Mouse (Mus musculus) adrenal gland, postnatal 36 days (tissue): ENCODE data around the gene Lipc. TPM values are rescaled to one million over a fixed set of nuclear protein-coding genes. Genes with fewer than 3 reads are reported as not detected.
A peak's percentile ranks its signal among the peaks of the same experiment; 100 is the strongest.

ENCODE experiments used
- DNase-seq, 2 experiments: peaks; one replicate each; pipeline ENCODE4 v3.0.0; 2021; ENCODE audit warnings: mixed read lengths in 1 of 2
- total RNA-seq, 2 experiments: library from RNA; stranded (reverse); gene quantifications; 2 replicates each; pipeline ENCODE4 v1.2.3; 2021

Gene Lipc
- total RNA-seq, 2 experiments from 2014 or later, result 0.36 TPM; not detected in 1

- no peak for DNase-seq
Observed at GRCm38 (mm10) chr9:70914659-70915355, 37.2 kb downstream of the Lipc start.

- no peak for DNase-seq
Observed at GRCm38 (mm10) chr9:70911163-70911562, 40.9 kb downstream of the Lipc start.

- DNase-seq, result no peak
Observed at GRCm38 (mm10) chr9:70910351-70910750, 41.7 kb downstream of the Lipc start.

- DNase-seq, result no peak
Observed at GRCm38 (mm10) chr9:70902821-70903730, 49.0 kb downstream of the Lipc start.

GRCm38 (mm10) chr9:70894201-70894600 is 57.8 kb downstream of the Lipc start:
- DNase-seq, result no peak

GRCm38 (mm10) chr9:70893526-70893925 is 58.5 kb downstream of the Lipc start:
- no peak for DNase-seq

GRCm38 (mm10) chr9:70892627-70893026 is 59.4 kb downstream of the Lipc start:
- DNase-seq, result no peak

- peak; percentile 25 to 52 for DNase-seq
Observed at GRCm38 (mm10) chr9:70891431-70892133, 60.4 kb downstream of the Lipc start.

- peak; percentile 21 to 45 for DNase-seq
Observed at GRCm38 (mm10) chr9:70890736-70891135, 61.3 kb downstream of the Lipc start.

GRCm38 (mm10) chr9:70888969-70889368 is 63.1 kb downstream of the Lipc start:
- peak; percentile 57 to 64 for DNase-seq

- DNase-seq, result peak; percentile 12 to 35
Observed at GRCm38 (mm10) chr9:70888556-70888955, 63.5 kb downstream of the Lipc start.

- no peak for DNase-seq
Observed at GRCm38 (mm10) chr9:70881982-70882381, 70.0 kb downstream of the Lipc start.

GRCm38 (mm10) chr9:70878823-70879222 is 73.2 kb downstream of the Lipc start:
- DNase-seq, result no peak

GRCm38 (mm10) chr9:70878157-70878556 is 73.9 kb downstream of the Lipc start:
- no peak for DNase-seq

- DNase-seq, result no peak
Observed at GRCm38 (mm10) chr9:70875490-70875889, 76.5 kb downstream of the Lipc start.

- DNase-seq, result no peak
Observed at GRCm38 (mm10) chr9:70875059-70875458, 77.0 kb downstream of the Lipc start.

GRCm38 (mm10) chr9:70872675-70873074 is 79.4 kb downstream of the Lipc start:
- DNase-seq, result no peak

- no peak for DNase-seq
Observed at GRCm38 (mm10) chr9:70870326-70870725, 81.7 kb downstream of the Lipc start.

GRCm38 (mm10) chr9:70869169-70869873 is 82.7 kb downstream of the Lipc start:
- no peak for DNase-seq

- DNase-seq, result no peak
Observed at GRCm38 (mm10) chr9:70867381-70867780, 84.6 kb downstream of the Lipc start.

- no peak for DNase-seq
Observed at GRCm38 (mm10) chr9:70864039-70864438, 88.0 kb downstream of the Lipc start.

- DNase-seq, result peak; percentile 19 to 46
Observed at GRCm38 (mm10) chr9:70863299-70863698, 88.7 kb downstream of the Lipc start.
